Mouse (Mus musculus) hindbrain, embryonic 15.5 days (tissue): ENCODE data around the gene Donson. TPM values are rescaled to one million over a fixed set of nuclear protein-coding genes. Genes with fewer than 3 reads are reported as not detected.
"Not testable (repeated sequence)": the region's sequence is repeated elsewhere in the genome, so short reads cannot be mapped to it uniquely, and the experiment has no call there.

Source experiments
- ATAC-seq: fragments of 200-750 bp; cut with Nextera tagmentation; 2 replicates; pipeline ENCODE4 v1.8.0; 2017; ENCODE audit warnings: low read depth, moderate number of reproducible peaks, moderate TSS enrichment; ENCODE audit not compliant: low FRiP score
- H3K27ac ChIP-seq: fragments of 300-500 bp; sonication (generic); replicated peaks from 2 replicates; pipeline ENCODE4 v1.5.1; 2015; ENCODE audit warnings: mild to moderate bottlenecking, inconsistent platforms
- H3K27me3 ChIP-seq: fragments of 300-500 bp; sonication (generic); 2 replicates; pipeline ENCODE4 v1.6.1; 2015; ENCODE audit warnings: control low read depth, inconsistent platforms
- H3K36me3 ChIP-seq: fragments of 300-500 bp; sonication (generic); 2 replicates; pipeline ENCODE4 v1.6.1; 2015; ENCODE audit warnings: control low read depth, inconsistent platforms
- H3K4me1 ChIP-seq: fragments of 300-500 bp; sonication (generic); replicated peaks from 2 replicates; pipeline ENCODE4 v1.6.1; 2015; ENCODE audit warnings: control low read depth, inconsistent platforms
- H3K4me2 ChIP-seq: fragments of 300-500 bp; sonication (generic); 2 replicates; pipeline ENCODE4 v1.6.1; 2015; ENCODE audit warnings: moderate library complexity, mild to moderate bottlenecking, inconsistent platforms
- H3K4me3 ChIP-seq: fragments of 300-500 bp; sonication (generic); 2 replicates; pipeline ENCODE4 v1.5.1; 2015; ENCODE audit warnings: mild to moderate bottlenecking, inconsistent platforms
- H3K9ac ChIP-seq: fragments of 300-500 bp; sonication (generic); 2 replicates; pipeline ENCODE4 v1.6.1; 2015; ENCODE audit warnings: inconsistent platforms
- H3K9me3 ChIP-seq: fragments of 300-500 bp; sonication (generic); 2 replicates; pipeline ENCODE4 v1.6.1; 2016; ENCODE audit warnings: control low read depth, inconsistent platforms
- WGBS: fragments of 180-500 bp; shearing (Covaris S2); methylation state at CpG from one replicate; pipeline ENCODE4 v1.1.7; 2015; 5-methylcytosine and 5-hydroxymethylcytosine counted together
- polyA plus RNA-seq: library from polyadenylated mRNA; unstranded; fragments of >200 nt; fragmentation: Nextera tagmentation; extraction: Ambion mirVana; gene quantifications from 2 replicates; pipeline ENCODE4 v1.2.1, GENCODE M21; 2015

The Donson gene
- polyA plus RNA-seq, 1 experiment from 2014 or later = 21.1 TPM

GRCm38 (mm10) chr16:91649246-91649645, 39.3 kb downstream of the Donson start:
- peak overlapping the region; percentile 79 for H3K4me2 ChIP-seq
- peak overlapping the region; percentile 93 for H3K4me3 ChIP-seq
- 55% methylated on average over 3 of the region's 3 CpGs for WGBS
- H3K36me3 ChIP-seq = peaks cover 9% of the 10 kb centered on the region
- H3K27ac ChIP-seq = no peak overlapping the region
- H3K4me1 ChIP-seq = peaks cover 29% of the 10 kb centered on the region
- 0 out of 2 replicates have a peak overlapping the region, but pooled peaks have one; percentile 22 for H3K9ac ChIP-seq
- no peaks in the 10 kb centered on the region for H3K27me3 ChIP-seq
- no peak for ATAC-seq
- H3K9me3 ChIP-seq = no peaks in the 10 kb centered on the region

GRCm38 (mm10) chr16:91648220-91648550, 40.4 kb downstream of the Donson start:
- H3K4me1 ChIP-seq = peaks cover 29% of the 10 kb centered on the region
- peak overlapping the region; percentile 72 for H3K9ac ChIP-seq
- H3K27me3 ChIP-seq = no peaks in the 10 kb centered on the region
- no peaks in the 10 kb centered on the region for H3K9me3 ChIP-seq
- H3K4me3 ChIP-seq = peak overlapping the region; percentile 93
- H3K4me2 ChIP-seq = peak overlapping the region; percentile 79
- peaks cover 9% of the 10 kb centered on the region for H3K36me3 ChIP-seq
- under 1% methylated on average over 25 of the region's 25 CpGs for WGBS
- peak overlapping the region; percentile 98 for H3K27ac ChIP-seq
- peak; percentile 50 for ATAC-seq

- Histone ChIP-seq H3K27ac (peak within 1 kb of the TSS; percentile 98), H3K27me3 (no peaks in the 10 kb centered on the region), H3K9me3 (no peaks in the 10 kb centered on the region), H3K4me2 (peak within 1 kb of the TSS; percentile 79), H3K4me3 (peak within 1 kb of the TSS; percentile 93), H3K36me3 (peaks cover 8% of the 10 kb centered on the region), H3K4me1 (peaks cover 29% of the 10 kb centered on the region), H3K9ac (peak within 1 kb of the TSS; percentile 77)
- peak; percentile 97 for ATAC-seq
- under 1% methylated on average over 70 of the region's 70 CpGs for WGBS
These were observed 40.9 kb downstream of the Donson start, which contains the start of gene Son for GRCm38 (mm10) chr16:91647461-91648219. Gene Son, plus strand, starts transcription at chr16:91647506.

GRCm38 (mm10) chr16:91646681-91647419, 41.7 kb downstream of the Donson start, which contains the start of gene Gart:
Gene Gart, minus strand, starts transcription at chr16:91646952.
- ATAC-seq = peak; percentile 90
- no peaks in the 10 kb centered on the region for H3K27me3 ChIP-seq
- peaks cover 25% of the 10 kb centered on the region for H3K4me1 ChIP-seq
- under 1% methylated on average over 59 of the region's 59 CpGs for WGBS
- peak within 1 kb of the TSS; percentile 79 for H3K4me2 ChIP-seq
- peak within 1 kb of the TSS; percentile 77 for H3K9ac ChIP-seq
- H3K9me3 ChIP-seq = no peaks in the 10 kb centered on the region
- H3K4me3 ChIP-seq = peak within 1 kb of the TSS; percentile 93
- peaks cover 8% of the 10 kb centered on the region for H3K36me3 ChIP-seq
- H3K27ac ChIP-seq = peak within 1 kb of the TSS; percentile 98

GRCm38 (mm10) chr16:91645995-91646602, 42.5 kb downstream of the Donson start:
- Histone ChIP-seq H3K36me3 (peaks cover 15% of the 10 kb centered on the region), H3K4me2 (peak overlapping the region; percentile 79), H3K4me3 (peak overlapping the region; percentile 93), H3K27me3 (no peaks in the 10 kb centered on the region), H3K4me1 (peaks cover 25% of the 10 kb centered on the region), H3K9ac (peak overlapping the region; percentile 77), H3K27ac (peak overlapping the region; percentile 98), H3K9me3 (no peaks in the 10 kb centered on the region)
- WGBS = under 1% methylated on average over 11 of the region's 11 CpGs
- ATAC-seq = no peak

- H3K9ac ChIP-seq, H3K4me3 ChIP-seq, H3K27me3 ChIP-seq, H3K9me3 ChIP-seq, ATAC-seq, H3K27ac ChIP-seq, H3K4me2 ChIP-seq: not testable (repeated sequence)
- Histone ChIP-seq H3K36me3 (peaks cover 21% of the 10 kb centered on the region), H3K4me1 (peaks cover 22% of the 10 kb centered on the region)
- 75% methylated on average over 1 of the region's 2 CpGs for WGBS
These were observed 43.1 kb downstream of the Donson start for GRCm38 (mm10) chr16:91645420-91645819.

GRCm38 (mm10) chr16:91644901-91645300, 43.7 kb downstream of the Donson start:
- Histone ChIP-seq H3K36me3 (peaks cover 26% of the 10 kb centered on the region), H3K27me3 (no peaks in the 10 kb centered on the region), H3K9me3 (no peaks in the 10 kb centered on the region), H3K27ac (no peak overlapping the region), H3K4me3 (no peak overlapping the region), H3K4me1 (peaks cover 18% of the 10 kb centered on the region), H3K4me2 (no peak overlapping the region), H3K9ac (no peak overlapping the region)
- no peak for ATAC-seq
- WGBS = 84% methylated on average over 2 of the region's 2 CpGs

GRCm38 (mm10) chr16:91640171-91640570, 48.4 kb downstream of the Donson start:
- Histone ChIP-seq H3K4me1 (peaks cover 3% of the 10 kb centered on the region; the same call in 1 of the 2 replicates), H3K27ac (no peak overlapping the region), H3K4me2 (no peak overlapping the region), H3K9ac (no peak overlapping the region), H3K9me3 (no peaks in the 10 kb centered on the region), H3K4me3 (no peak overlapping the region), H3K27me3 (no peaks in the 10 kb centered on the region), H3K36me3 (peaks cover 62% of the 10 kb centered on the region)
- no peak for ATAC-seq
- WGBS = 96% methylated on average over 8 of the region's 8 CpGs

GRCm38 (mm10) chr16:91639636-91640035, 48.9 kb downstream of the Donson start:
- Histone ChIP-seq H3K4me1 (no peaks in the 10 kb centered on the region), H3K27ac (no peak overlapping the region), H3K4me2 (no peak overlapping the region), H3K9me3 (no peaks in the 10 kb centered on the region), H3K27me3 (no peaks in the 10 kb centered on the region), H3K36me3 (peaks cover 66% of the 10 kb centered on the region), H3K9ac (no peak overlapping the region), H3K4me3 (no peak overlapping the region)
- no peak for ATAC-seq
- 94% methylated on average over 2 of the region's 2 CpGs for WGBS

- Histone ChIP-seq H3K4me2 (no peak overlapping the region), H3K36me3 (peaks cover 66% of the 10 kb centered on the region), H3K27me3 (no peaks in the 10 kb centered on the region), H3K4me3 (no peak overlapping the region), H3K9ac (no peak overlapping the region), H3K9me3 (no peaks in the 10 kb centered on the region), H3K4me1 (no peaks in the 10 kb centered on the region), H3K27ac (no peak overlapping the region)
- ATAC-seq = no peak
- 94% methylated on average over 5 of the region's 5 CpGs for WGBS
These were observed 49.4 kb downstream of the Donson start for GRCm38 (mm10) chr16:91639161-91639560.

- ATAC-seq = no peak
- WGBS = 94% methylated on average over 12 of the region's 12 CpGs
- Histone ChIP-seq H3K27me3 (no peaks in the 10 kb centered on the region), H3K9me3 (no peaks in the 10 kb centered on the region), H3K4me3 (no peak overlapping the region), H3K9ac (no peak overlapping the region), H3K27ac (no peak overlapping the region), H3K4me2 (no peak overlapping the region), H3K4me1 (no peaks in the 10 kb centered on the region), H3K36me3 (peaks cover 65% of the 10 kb centered on the region)
These were observed 54.9 kb downstream of the Donson start for GRCm38 (mm10) chr16:91633641-91634040.

- Histone ChIP-seq H3K4me3 (no peak overlapping the region), H3K36me3 (peaks cover 65% of the 10 kb centered on the region), H3K9me3 (no peaks in the 10 kb centered on the region), H3K27me3 (no peaks in the 10 kb centered on the region), H3K4me1 (no peaks in the 10 kb centered on the region), H3K9ac (no peak overlapping the region), H3K4me2 (no peak overlapping the region), H3K27ac (no peak overlapping the region)
- 96% methylated on average over 7 of the region's 7 CpGs for WGBS
- ATAC-seq = no peak
These were observed 55.6 kb downstream of the Donson start for GRCm38 (mm10) chr16:91632940-91633339.
